In genomic region chr9:65283301-65283700, GRCm38 (mm10) we compare ENCODE assay signal across 9 mouse cellular contexts. TPM values are rescaled to one million over a fixed set of nuclear protein-coding genes. Genes with fewer than 3 reads are reported as not detected.
DNase-seq lines count a peak whose midpoint lies in the region; ATAC-seq and TF ChIP-seq lines count a peak whose summit lies in the region.
"Had no signal": no experiment of that assay in that cellular context is flagged by ENCODE, and none has a peak within 500 bp of the region (broad histone marks: within the 10 kb centered on the region; RNA-seq: fewer than 3 reads in every experiment).

No protein-coding gene starts in this region.

- H3K4me1 ChIP-seq in kidney, embryonic 14.5 days (ENCODE audit: control insufficient read depth, insufficient read depth, low read length), result no peaks in the 10 kb centered on the region
- no peaks in the 10 kb centered on the region for H3K4me1 ChIP-seq in forebrain, embryonic 14.5 days (ENCODE audit: control insufficient read depth, insufficient read depth, low read length)
- no peaks in the 10 kb centered on the region for H3K4me1 ChIP-seq in lung, adult 2 months (ENCODE audit: control insufficient read depth, insufficient read depth, low read length)
- H3K4me1 ChIP-seq: neural tube, embryonic 12.5 days had no signal

- WGBS in kidney, embryonic 14.5 days, result 2% methylated on average over 3 of the region's 3 CpGs
- WGBS in forebrain, embryonic 14.5 days, result 1% methylated on average over 3 of the region's 3 CpGs
- under 1% methylated on average over 3 of the region's 3 CpGs for WGBS in lung, adult 2 months

- no peaks in the 10 kb centered on the region for H3K27me3 ChIP-seq in kidney, embryonic 14.5 days (ENCODE audit: control insufficient read depth, insufficient read depth, low read length)
- H3K27me3 ChIP-seq in forebrain, embryonic 14.5 days (replicated peaks; ENCODE audit: control insufficient read depth, insufficient read depth, low read length), result no peaks in the 10 kb centered on the region
- H3K27me3 ChIP-seq: neural tube, embryonic 12.5 days had no signal

- no peak for DNase-seq in kidney, adult 8-10 months
- peak; percentile 49 for DNase-seq in CD4-positive helper T cell, adult 2 months (ENCODE audit: low read depth, low spot score)
- DNase-seq in MN1 (ENCODE audit: low spot score), result peak; percentile 71
- peak; percentile 81 for DNase-seq in forebrain, embryonic 14.5 days (ENCODE audit: low spot score)
- no peak for DNase-seq in lung, adult 2 months
- no peak for DNase-seq in urinary bladder, postnatal 36 days (ENCODE audit: low spot score in 2 of 2)

- no peak overlapping the region for H3K4me2 ChIP-seq in kidney, embryonic 14.5 days (replicated peaks; ENCODE audit: low read depth, low read length)
- H3K4me2 ChIP-seq in forebrain, embryonic 14.5 days (ENCODE audit: low read length), result no peak overlapping the region
- H3K4me2 ChIP-seq: neural tube, embryonic 12.5 days had no signal

- no peak overlapping the region for H3K27ac ChIP-seq in kidney, embryonic 14.5 days (ENCODE audit: low read depth, low read length)
- H3K27ac ChIP-seq in forebrain, embryonic 14.5 days (ENCODE audit: low read depth, low read length), result no peak overlapping the region
- H3K27ac ChIP-seq: neural tube, embryonic 12.5 days had no signal

- H3K9ac ChIP-seq in kidney, embryonic 14.5 days (ENCODE audit: low read depth, low read length), result no peak overlapping the region
- H3K9ac ChIP-seq in forebrain, embryonic 14.5 days (ENCODE audit: low read length), result no peak overlapping the region
- H3K9ac ChIP-seq: neural tube, embryonic 12.5 days had no signal

- ATAC-seq in kidney, embryonic 14.5 days (ENCODE audit: low FRiP score, low TSS enrichment), result 0 out of 2 replicates have a peak, but pooled peaks have one; percentile 39
- peak; percentile 66 for ATAC-seq in forebrain, embryonic 14.5 days

- H3K9me3 ChIP-seq in kidney, embryonic 14.5 days (ENCODE audit: control insufficient read depth, low read length), result no peaks in the 10 kb centered on the region
- no peaks in the 10 kb centered on the region for H3K9me3 ChIP-seq in forebrain, embryonic 14.5 days (replicated peaks; ENCODE audit: control insufficient read depth, low read length)
- H3K9me3 ChIP-seq: neural tube, embryonic 12.5 days had no signal

- TF ChIP-seq POLR2A in lung, adult 2 months (IDR thresholded peaks at IDR 0.05; ENCODE audit: borderline replicate concordance, extremely low read depth, low read depth, low read length), result no peak

- peak; percentile 25; the same call in 1 of the 2 replicates for TF ChIP-seq CTCF in lung, adult 2 months (IDR thresholded peaks at IDR 0.05; ENCODE audit: insufficient read depth, low read length)

- H3K4me3 ChIP-seq in kidney, embryonic 14.5 days (ENCODE audit: low read length), result no peak overlapping the region
- no peak overlapping the region for H3K4me3 ChIP-seq in forebrain, embryonic 14.5 days (ENCODE audit: low read depth, low read length)
- no peak overlapping the region for H3K4me3 ChIP-seq in lung, adult 2 months (replicated peaks; ENCODE audit: extremely low read depth, low read depth, low read length)
- H3K4me3 ChIP-seq: neural tube, embryonic 12.5 days had no signal

- no peaks in the 10 kb centered on the region for H3K36me3 ChIP-seq in kidney, embryonic 14.5 days (ENCODE audit: control insufficient read depth, insufficient read depth, low read length)
- H3K36me3 ChIP-seq in forebrain, embryonic 14.5 days (ENCODE audit: control insufficient read depth, insufficient read depth, low read length), result no peaks in the 10 kb centered on the region
- H3K36me3 ChIP-seq: neural tube, embryonic 12.5 days had no signal

RNA-seq across cellular contexts. Expression of gene Clpx, which starts 10.8 kb away (rescaled TPM):
- polyA plus RNA-seq in kidney, embryonic 14.5 days (2014; fragmentation: Nextera tagmentation; extraction: Ambion mirVana), result 38.9 and 51.1 TPM in 2 replicates
- polyA plus RNA-seq in forebrain, embryonic 14.5 days (2014; fragmentation: Nextera tagmentation; extraction: Ambion mirVana), result 42.2 and 47.9 TPM in 2 replicates
- 8.7 and 10.5 TPM in 2 replicates for polyA plus RNA-seq in lung, adult 2 months (2012; rRNA removed)

RNA-seq across cellular contexts. Expression of gene Cilp, which starts 18.3 kb away (rescaled TPM):
- 0.40 and 0.64 TPM in 2 replicates for polyA plus RNA-seq in kidney, embryonic 14.5 days (2014; fragmentation: Nextera tagmentation; extraction: Ambion mirVana)
- 0.20 and 0.30 TPM in 2 replicates for polyA plus RNA-seq in forebrain, embryonic 14.5 days (2014; fragmentation: Nextera tagmentation; extraction: Ambion mirVana)
- polyA plus RNA-seq in lung, adult 2 months (2012; rRNA removed), result 1.2 and 6.1 TPM in 2 replicates
- polyA plus RNA-seq: heart, embryonic 14.5 days had no signal

Comparison
In these comparisons a context has a peak if more than half of its experiments do, and no peak if none do; other contexts are left out.
1. DNase-seq: peak in CD4-positive helper T cell, adult 2 months (single experiment), MN1 (single experiment) and forebrain, embryonic 14.5 days (single experiment); none in kidney, adult 8-10 months (0 of 2), lung, adult 2 months (single experiment) and urinary bladder, postnatal 36 days (0 of 2).